Mouse (Mus musculus): ENCODE measurements around the gene Snd1. TPM values are rescaled to one million over a fixed set of nuclear protein-coding genes. Genes with fewer than 3 reads are reported as not detected.

Snd1 gene
- polyA plus RNA-seq, 1 experiment from 2014 or later = 139 TPM

DNA sequence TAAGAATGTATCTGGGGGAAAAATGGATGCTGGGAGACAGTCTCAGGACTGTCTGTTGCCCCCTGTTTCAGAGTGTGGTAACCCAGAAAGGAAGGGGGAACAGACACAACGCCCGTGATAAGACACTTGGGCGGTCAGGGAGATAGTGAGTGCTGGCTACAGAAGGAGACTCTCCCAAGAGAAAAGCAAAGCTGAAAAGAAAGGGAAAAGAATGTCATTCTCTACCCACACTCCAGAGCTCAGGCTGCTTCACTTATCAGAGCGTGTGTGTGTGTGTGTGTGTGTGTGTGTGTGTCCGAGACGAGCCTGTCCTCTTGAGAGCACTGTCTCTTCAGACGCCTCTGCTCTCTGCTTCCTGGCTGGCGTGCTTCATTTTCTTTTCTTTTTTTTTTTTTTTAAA lies 310.8 kb downstream of the Snd1 start:
- ATAC-seq (replicated peaks; ENCODE audit: low FRiP score, low TSS enrichment, low read depth) = no peak
- Histone ChIP-seq H3K27ac (ENCODE audit: low read depth) (no peak overlapping the region), H3K4me3 (ENCODE audit: low read depth, low read length) (no peak overlapping the region), H3K9ac (ENCODE audit: low read length) (no peak overlapping the region), H3K9me3 (ENCODE audit: control insufficient read depth, low read length) (no peaks in the 10 kb centered on the region), H3K4me2 (ENCODE audit: low read length) (no peak overlapping the region), H3K36me3 (ENCODE audit: control insufficient read depth, insufficient read depth, low read length) (no peaks in the 10 kb centered on the region), H3K4me1 (replicated peaks; ENCODE audit: control insufficient read depth, insufficient read depth, low read length) (0 out of 2 replicates have a peak, but pooled peaks cover 7% of the 10 kb centered on the region), H3K27me3 (replicated peaks; ENCODE audit: control insufficient read depth, insufficient read depth, low read length) (no peaks in the 10 kb centered on the region)
- DNase-seq (ENCODE audit: low spot score) = no peak
- WGBS = 75% methylated on average over 8 of the region's 8 CpGs

DNA sequence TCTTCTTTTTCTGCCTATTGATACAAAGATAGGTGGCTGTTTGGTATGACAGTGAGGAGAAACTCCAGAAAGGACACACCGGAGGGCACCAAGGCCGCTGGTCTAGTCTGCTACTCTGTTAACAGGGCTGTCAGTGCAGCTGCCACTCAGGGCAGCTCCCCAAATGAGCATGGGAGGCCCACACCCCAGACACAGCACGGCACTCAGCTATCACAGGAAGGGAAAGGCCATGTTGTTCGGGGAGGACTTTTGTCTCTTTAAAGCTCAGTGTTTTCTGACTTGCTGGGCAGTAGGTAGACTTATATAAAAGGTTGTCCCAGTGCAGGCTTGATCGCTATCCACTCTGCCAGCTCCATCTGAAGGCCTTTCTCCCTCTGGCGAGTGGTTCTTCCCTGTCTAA lies 312.2 kb downstream of the Snd1 start:
- no peak overlapping the region for H3K27ac ChIP-seq (ENCODE audit: low read depth)
- H3K4me3 ChIP-seq (ENCODE audit: low read depth, low read length) = no peak overlapping the region
- H3K4me2 ChIP-seq (ENCODE audit: low read length) = no peak overlapping the region
- H3K9ac ChIP-seq (ENCODE audit: low read length) = no peak overlapping the region
- WGBS = 63% methylated on average over 6 of the region's 6 CpGs
- H3K9me3 ChIP-seq (ENCODE audit: control insufficient read depth, low read length) = no peaks in the 10 kb centered on the region
- no peaks in the 10 kb centered on the region for H3K27me3 ChIP-seq (replicated peaks; ENCODE audit: control insufficient read depth, insufficient read depth, low read length)
- no peaks in the 10 kb centered on the region for H3K36me3 ChIP-seq (ENCODE audit: control insufficient read depth, insufficient read depth, low read length)
- 0 out of 2 replicates have a peak, but pooled peaks cover 4% of the 10 kb centered on the region for H3K4me1 ChIP-seq (replicated peaks; ENCODE audit: control insufficient read depth, insufficient read depth, low read length)
- no peak for ATAC-seq (replicated peaks; ENCODE audit: low FRiP score, low TSS enrichment, low read depth)
- DNase-seq (ENCODE audit: low spot score) = no peak

DNA sequence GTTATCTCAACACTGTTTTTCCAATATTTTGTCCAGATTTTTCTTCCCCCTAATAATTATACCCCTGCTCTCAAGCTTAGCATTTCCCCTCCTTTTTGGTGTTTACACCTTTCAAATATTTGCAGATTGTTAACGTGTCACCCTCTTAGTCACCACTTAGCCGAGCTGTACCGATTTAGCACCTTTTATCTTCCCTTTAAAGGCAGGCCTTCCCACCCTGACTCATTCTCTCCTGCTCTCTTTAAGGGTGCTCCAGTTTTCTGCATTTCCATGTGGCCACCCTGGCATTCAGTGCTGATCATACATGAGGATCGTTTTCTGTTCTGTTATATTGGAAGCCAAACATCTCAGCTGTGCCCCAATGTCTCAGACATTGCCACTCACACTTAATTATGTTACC lies 314.7 kb downstream of the Snd1 start:
- ATAC-seq (replicated peaks; ENCODE audit: low FRiP score, low TSS enrichment, low read depth) (no peak), DNase-seq (ENCODE audit: low spot score) (no peak)
- no peak overlapping the region for H3K4me3 ChIP-seq (ENCODE audit: low read depth, low read length)
- H3K4me1 ChIP-seq (replicated peaks; ENCODE audit: control insufficient read depth, insufficient read depth, low read length) = no peaks in the 10 kb centered on the region
- H3K27ac ChIP-seq (ENCODE audit: low read depth) = no peak overlapping the region
- WGBS = 60% methylated on average over 4 of the region's 4 CpGs
- H3K4me2 ChIP-seq (ENCODE audit: low read length) = no peak overlapping the region
- no peak overlapping the region for H3K9ac ChIP-seq (ENCODE audit: low read length)
- H3K36me3 ChIP-seq (ENCODE audit: control insufficient read depth, insufficient read depth, low read length) = no peaks in the 10 kb centered on the region
- H3K27me3 ChIP-seq (replicated peaks; ENCODE audit: control insufficient read depth, insufficient read depth, low read length) = no peaks in the 10 kb centered on the region
- no peaks in the 10 kb centered on the region for H3K9me3 ChIP-seq (ENCODE audit: control insufficient read depth, low read length)

GRCm38 (mm10) chr6:28791183-28791582 lies 316.2 kb downstream of the Snd1 start:
- peaks cover 6% of the 10 kb centered on the region for H3K36me3 ChIP-seq (ENCODE audit: control insufficient read depth, insufficient read depth, low read length)

DNA sequence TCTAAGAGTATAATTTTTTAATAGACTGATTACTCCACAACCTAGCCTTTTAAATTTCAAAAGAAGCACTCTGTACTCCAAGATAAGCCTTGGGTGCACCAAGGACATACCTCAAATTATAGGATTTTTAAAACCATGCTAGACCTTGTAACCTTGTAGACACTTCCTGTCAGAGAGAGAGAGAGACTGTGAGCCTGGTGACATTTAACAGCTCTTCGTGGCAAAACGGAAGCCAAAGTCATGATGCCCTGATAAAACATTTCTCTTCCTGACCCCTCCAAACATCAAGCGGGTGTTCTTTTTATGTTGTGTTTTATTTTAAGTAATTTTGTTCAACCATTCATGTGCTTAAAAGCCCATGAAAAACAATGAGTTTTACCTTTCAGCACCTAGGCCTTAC lies 316.9 kb downstream of the Snd1 start:
- Histone ChIP-seq H3K4me1 (replicated peaks; ENCODE audit: control insufficient read depth, insufficient read depth, low read length) (no peaks in the 10 kb centered on the region), H3K27me3 (replicated peaks; ENCODE audit: control insufficient read depth, insufficient read depth, low read length) (no peaks in the 10 kb centered on the region), H3K9ac (ENCODE audit: low read length) (no peak overlapping the region), H3K4me2 (ENCODE audit: low read length) (no peak overlapping the region), H3K4me3 (ENCODE audit: low read depth, low read length) (no peak overlapping the region), H3K9me3 (ENCODE audit: control insufficient read depth, low read length) (no peaks in the 10 kb centered on the region), H3K27ac (ENCODE audit: low read depth) (no peak overlapping the region), H3K36me3 (ENCODE audit: control insufficient read depth, insufficient read depth, low read length) (peaks cover 12% of the 10 kb centered on the region)
- no peak for DNase-seq (ENCODE audit: low spot score)
- ATAC-seq (replicated peaks; ENCODE audit: low FRiP score, low TSS enrichment, low read depth) = no peak
- WGBS = 67% methylated on average over 3 of the region's 3 CpGs

More at GRCm38 (mm10) chr6:28791183-28791582, 316.2 kb downstream of the Snd1 start:
- no peak for ATAC-seq (replicated peaks; ENCODE audit: low FRiP score, low TSS enrichment, low read depth)
- H3K9me3 ChIP-seq (ENCODE audit: control insufficient read depth, low read length) = no peaks in the 10 kb centered on the region
- H3K9ac ChIP-seq (ENCODE audit: low read length) = no peak overlapping the region
- H3K4me1 ChIP-seq (replicated peaks; ENCODE audit: control insufficient read depth, insufficient read depth, low read length) = no peaks in the 10 kb centered on the region
- H3K4me3 ChIP-seq (ENCODE audit: low read depth, low read length) = no peak overlapping the region
- no peak for DNase-seq (ENCODE audit: low spot score)
- 72% methylated on average over 3 of the region's 3 CpGs for WGBS
- H3K27ac ChIP-seq (ENCODE audit: low read depth) = no peak overlapping the region
- H3K4me2 ChIP-seq (ENCODE audit: low read length) = no peak overlapping the region
- H3K27me3 ChIP-seq (replicated peaks; ENCODE audit: control insufficient read depth, insufficient read depth, low read length) = no peaks in the 10 kb centered on the region

DNA sequence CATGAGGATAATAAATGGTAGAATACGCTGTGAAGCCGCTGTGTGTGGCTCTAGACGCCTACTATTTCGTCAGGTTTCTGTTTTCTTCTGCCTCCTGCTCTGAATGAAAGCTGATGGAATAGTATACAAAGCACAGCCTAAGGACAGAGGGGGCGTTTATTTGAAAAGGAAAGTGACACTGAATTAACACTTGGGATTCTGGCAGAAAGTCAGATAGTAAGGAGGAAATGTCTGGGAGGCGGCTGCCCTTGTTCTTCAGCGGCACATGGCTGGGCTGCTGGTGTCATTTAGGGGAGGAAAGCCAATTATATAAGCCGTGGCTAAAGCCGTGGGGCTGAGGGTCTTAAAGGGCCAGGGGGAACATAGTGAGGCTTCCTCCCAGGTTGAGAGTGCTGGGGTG lies 320.4 kb downstream of the Snd1 start:
- WGBS = 45% methylated on average over 9 of the region's 9 CpGs
- H3K9ac ChIP-seq (ENCODE audit: low read length) = no peak overlapping the region
- H3K4me1 ChIP-seq (replicated peaks; ENCODE audit: control insufficient read depth, insufficient read depth, low read length) = no peaks in the 10 kb centered on the region
- DNase-seq (ENCODE audit: low spot score) = no peak
- no peak for ATAC-seq (replicated peaks; ENCODE audit: low FRiP score, low TSS enrichment, low read depth)
- no peaks in the 10 kb centered on the region for H3K9me3 ChIP-seq (ENCODE audit: control insufficient read depth, low read length)
- no peak overlapping the region for H3K27ac ChIP-seq (ENCODE audit: low read depth)
- peaks cover 16% of the 10 kb centered on the region for H3K36me3 ChIP-seq (ENCODE audit: control insufficient read depth, insufficient read depth, low read length)
- no peak overlapping the region for H3K4me2 ChIP-seq (ENCODE audit: low read length)
- no peaks in the 10 kb centered on the region for H3K27me3 ChIP-seq (replicated peaks; ENCODE audit: control insufficient read depth, insufficient read depth, low read length)
- H3K4me3 ChIP-seq (ENCODE audit: low read depth, low read length) = no peak overlapping the region

DNA sequence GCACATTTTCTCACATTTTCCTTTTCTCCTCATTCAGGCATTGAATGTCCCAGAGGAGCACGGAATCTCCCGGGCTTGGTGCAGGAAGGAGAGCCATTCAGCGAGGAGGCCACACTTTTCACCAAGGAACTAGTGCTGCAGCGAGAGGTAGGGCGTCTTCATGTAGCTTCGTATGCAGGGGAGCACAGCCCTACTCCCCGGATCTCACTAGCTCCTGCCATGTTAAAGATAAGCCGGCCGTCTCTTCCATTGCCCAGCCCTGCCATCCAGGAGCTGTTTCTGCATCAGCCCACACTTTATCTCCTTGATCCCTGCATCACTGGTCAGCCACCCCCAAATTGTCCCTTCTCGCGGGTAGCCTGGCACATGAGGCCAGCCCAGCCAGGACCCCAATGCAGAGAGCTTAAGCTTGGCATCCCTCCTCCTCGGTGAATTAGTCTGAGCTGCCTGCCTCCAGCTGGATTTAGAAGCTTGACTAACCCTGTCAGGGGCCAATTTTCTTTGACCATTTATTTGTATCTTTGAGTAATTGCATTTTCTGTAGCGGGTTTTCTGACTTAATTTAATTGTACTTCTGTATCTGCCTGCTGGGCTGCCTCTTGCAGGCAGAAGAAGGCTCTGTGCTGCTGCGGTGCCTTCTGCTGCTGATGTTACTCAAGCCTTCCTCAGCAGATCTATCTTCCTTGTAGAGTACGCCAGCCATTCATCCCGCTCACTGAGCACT lies 321.0 kb downstream of the Snd1 start:
- H3K4me2 ChIP-seq (ENCODE audit: low read length) = no peak overlapping the region
- ATAC-seq (replicated peaks; ENCODE audit: low FRiP score, low TSS enrichment, low read depth) = no peak
- no peak for DNase-seq (ENCODE audit: low spot score)
- 86% methylated on average over 16 of the region's 16 CpGs for WGBS
- H3K4me1 ChIP-seq (replicated peaks; ENCODE audit: control insufficient read depth, insufficient read depth, low read length) = no peaks in the 10 kb centered on the region
- no peaks in the 10 kb centered on the region for H3K27me3 ChIP-seq (replicated peaks; ENCODE audit: control insufficient read depth, insufficient read depth, low read length)
- H3K27ac ChIP-seq (ENCODE audit: low read depth) = no peak overlapping the region
- peaks cover 16% of the 10 kb centered on the region for H3K36me3 ChIP-seq (ENCODE audit: control insufficient read depth, insufficient read depth, low read length)
- H3K9me3 ChIP-seq (ENCODE audit: control insufficient read depth, low read length) = no peaks in the 10 kb centered on the region
- H3K9ac ChIP-seq (ENCODE audit: low read length) = no peak overlapping the region
- H3K4me3 ChIP-seq (ENCODE audit: low read depth, low read length) = no peak overlapping the region

DNA sequence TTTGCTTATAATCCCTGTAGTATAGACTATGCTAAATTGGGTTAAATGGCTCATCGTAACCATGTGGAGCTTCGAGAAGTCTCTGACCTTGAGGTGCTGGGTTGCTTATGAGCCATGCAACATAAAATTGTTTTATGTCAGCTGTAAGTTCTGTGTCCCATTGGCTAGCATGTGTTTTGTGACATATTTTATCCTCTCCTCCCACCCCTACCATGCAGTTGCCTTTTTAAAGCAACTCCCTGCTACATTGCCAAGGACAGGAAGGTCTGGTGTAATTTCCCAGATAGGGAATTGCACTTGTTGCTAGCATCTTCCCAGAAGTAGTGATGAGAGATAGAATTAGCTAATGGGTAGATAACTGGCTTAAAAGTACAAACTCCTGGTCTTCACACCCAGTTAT lies 324.9 kb downstream of the Snd1 start:
- no peak overlapping the region for H3K27ac ChIP-seq (ENCODE audit: low read depth)
- H3K9ac ChIP-seq (ENCODE audit: low read length) = no peak overlapping the region
- ATAC-seq (replicated peaks; ENCODE audit: low FRiP score, low TSS enrichment, low read depth) (no peak), DNase-seq (ENCODE audit: low spot score) (no peak)
- no peaks in the 10 kb centered on the region for H3K9me3 ChIP-seq (ENCODE audit: control insufficient read depth, low read length)
- H3K4me1 ChIP-seq (replicated peaks; ENCODE audit: control insufficient read depth, insufficient read depth, low read length) = no peaks in the 10 kb centered on the region
- H3K4me2 ChIP-seq (ENCODE audit: low read length) = no peak overlapping the region
- WGBS = 86% methylated on average over 2 of the region's 2 CpGs
- peaks cover 16% of the 10 kb centered on the region for H3K36me3 ChIP-seq (ENCODE audit: control insufficient read depth, insufficient read depth, low read length)
- no peaks in the 10 kb centered on the region for H3K27me3 ChIP-seq (replicated peaks; ENCODE audit: control insufficient read depth, insufficient read depth, low read length)
- H3K4me3 ChIP-seq (ENCODE audit: low read depth, low read length) = no peak overlapping the region

DNA sequence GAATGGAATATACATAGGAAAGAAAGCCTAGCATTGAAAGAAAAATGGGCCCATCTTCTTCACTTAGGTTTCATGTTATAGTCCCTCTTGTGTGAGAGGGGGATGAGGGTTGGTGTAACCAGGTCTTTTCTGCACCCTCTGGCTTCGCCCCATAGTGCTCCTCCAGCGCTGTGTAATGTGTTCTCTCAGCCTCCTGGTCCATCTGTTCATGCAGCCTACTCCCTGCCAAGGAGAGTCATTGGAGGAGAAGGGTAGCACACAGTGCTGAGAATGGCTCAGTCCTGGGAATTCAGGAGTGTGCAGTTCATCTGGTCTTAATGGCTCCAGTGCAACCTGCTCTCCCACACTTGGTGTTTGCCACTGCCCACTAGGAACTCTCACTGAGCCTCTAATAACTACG lies 326.0 kb downstream of the Snd1 start:
- DNase-seq (ENCODE audit: low spot score) (no peak), ATAC-seq (replicated peaks; ENCODE audit: low FRiP score, low TSS enrichment, low read depth) (no peak)
- Histone ChIP-seq H3K4me2 (ENCODE audit: low read length) (no peak overlapping the region), H3K9ac (ENCODE audit: low read length) (no peak overlapping the region), H3K9me3 (ENCODE audit: control insufficient read depth, low read length) (no peaks in the 10 kb centered on the region), H3K36me3 (ENCODE audit: control insufficient read depth, insufficient read depth, low read length) (peaks cover 12% of the 10 kb centered on the region), H3K27me3 (replicated peaks; ENCODE audit: control insufficient read depth, insufficient read depth, low read length) (no peaks in the 10 kb centered on the region), H3K4me3 (ENCODE audit: low read depth, low read length) (no peak overlapping the region), H3K4me1 (replicated peaks; ENCODE audit: control insufficient read depth, insufficient read depth, low read length) (no peaks in the 10 kb centered on the region), H3K27ac (ENCODE audit: low read depth) (no peak overlapping the region)
- WGBS = 88% methylated on average over 3 of the region's 3 CpGs
